Mouse (Mus musculus): ENCODE results near the gene 4933436I01Rik. TPM values are rescaled to one million over a fixed set of nuclear protein-coding genes. Genes with fewer than 3 reads are reported as not detected.

The 4933436I01Rik gene
- polyA plus RNA-seq (2012; ENCODE audit: insufficient read depth, low replicate concordance), result not detected in 2 replicates

GRCm38 (mm10) chrX:67921350-67921749 is at the start of gene 4933436I01Rik:
4933436I01Rik (minus strand) TSS chrX:67921450.
- no peak within 1 kb of the TSS for H3K4me3 ChIP-seq (replicated peaks)
- H3K4me1 ChIP-seq, result no peaks in the 10 kb centered on the region
- peaks cover 2% of the 10 kb centered on the region for H3K27me3 ChIP-seq (replicated peaks)
- no peaks in the 10 kb centered on the region for H3K9me3 ChIP-seq
- TF ChIP-seq FLI1 (IDR thresholded peaks at IDR 0.05; ENCODE audit: low read length) (no peak), GATA1 (IDR thresholded peaks at IDR 0.05; ENCODE audit: borderline replicate concordance, low read length) (no peak)
- no peaks in the 10 kb centered on the region for H3K36me3 ChIP-seq (replicated peaks; ENCODE audit: low read length)

GRCm38 (mm10) chrX:67924769-67925470 is 3.7 kb upstream of the 4933436I01Rik start:
- H3K4me3 ChIP-seq (replicated peaks), result no peak overlapping the region

GRCm38 (mm10) chrX:67883406-67883805 is 37.8 kb downstream of the 4933436I01Rik start:
- Histone ChIP-seq H3K4me3 (replicated peaks) (no peak overlapping the region), H3K36me3 (replicated peaks; ENCODE audit: low read length) (no peaks in the 10 kb centered on the region), H3K9me3 (no peaks in the 10 kb centered on the region), H3K4me1 (no peaks in the 10 kb centered on the region), H3K27me3 (replicated peaks) (no peaks in the 10 kb centered on the region)
- TF ChIP-seq FLI1 (IDR thresholded peaks at IDR 0.05; ENCODE audit: low read length), result no peak
- no peak for TF ChIP-seq GATA1 (IDR thresholded peaks at IDR 0.05; ENCODE audit: borderline replicate concordance, low read length)

More at GRCm38 (mm10) chrX:67924769-67925470, 3.7 kb upstream of the 4933436I01Rik start:
- H3K27me3 ChIP-seq (replicated peaks), result peaks cover 1% of the 10 kb centered on the region
- no peaks in the 10 kb centered on the region for H3K9me3 ChIP-seq
- TF ChIP-seq FLI1 (IDR thresholded peaks at IDR 0.05; ENCODE audit: low read length) (no peak), GATA1 (IDR thresholded peaks at IDR 0.05; ENCODE audit: borderline replicate concordance, low read length) (no peak)
- H3K36me3 ChIP-seq (replicated peaks; ENCODE audit: low read length), result no peaks in the 10 kb centered on the region
- no peaks in the 10 kb centered on the region for H3K4me1 ChIP-seq

Other genes starting within 250 kb of the 4933436I01Rik start
- gene Gm1140, start 227.9 kb downstream of the 4933436I01Rik start, polyA plus RNA-seq (2012; ENCODE audit: insufficient read depth, low replicate concordance), result not detected in 2 replicates
- not detected in 2 replicates for gene Gm14692, start 225.8 kb downstream of the 4933436I01Rik start, polyA plus RNA-seq (2012; ENCODE audit: insufficient read depth, low replicate concordance)

All from megakaryocyte, embryonic 14.5 days (primary cell).